Mouse (Mus musculus) c-Kit-negative CD71-positive TER-119-positive erythroid progenitor cells, embryonic 14.5 days (primary cell): ENCODE data around the gene Uchl3.

Source experiments
- DNase-seq: peaks from one replicate; pipeline ENCODE4 v3.0.0-alpha.2; 2013; ENCODE audit warnings: low read depth, low spot score

The Uchl3 gene

GRCm38 (mm10) chr14:101653581-101654525 is at the start of gene Uchl3:
Uchl3 (plus strand) TSS chr14:101653967.
- DNase-seq: peak; percentile 92

- no peak for DNase-seq
Observed at GRCm38 (mm10) chr14:101605843-101606242, 47.9 kb upstream of the Uchl3 start.

- no peak for DNase-seq
Observed at GRCm38 (mm10) chr14:101607631-101608518, 45.9 kb upstream of the Uchl3 start.

GRCm38 (mm10) chr14:101608519-101609368 is 45.0 kb upstream of the Uchl3 start, which contains the start of gene Tbc1d4:
Tbc1d4 (minus strand) TSS chr14:101609191.
- no peak for DNase-seq

GRCm38 (mm10) chr14:101610701-101611100 is 43.1 kb upstream of the Uchl3 start:
- DNase-seq: no peak

GRCm38 (mm10) chr14:101613206-101613605 is 40.6 kb upstream of the Uchl3 start:
- DNase-seq: no peak

GRCm38 (mm10) chr14:101616178-101616577 is 37.6 kb upstream of the Uchl3 start:
- no peak for DNase-seq

- no peak for DNase-seq
Observed at GRCm38 (mm10) chr14:101617680-101618079, 36.1 kb upstream of the Uchl3 start.

- no peak for DNase-seq
Observed at GRCm38 (mm10) chr14:101630548-101630947, 23.2 kb upstream of the Uchl3 start.

- DNase-seq: no peak
Observed at GRCm38 (mm10) chr14:101635765-101636164, 18.0 kb upstream of the Uchl3 start.

- no peak for DNase-seq
Observed at GRCm38 (mm10) chr14:101637381-101637780, 16.4 kb upstream of the Uchl3 start.

- DNase-seq: peak; percentile 78
Observed at GRCm38 (mm10) chr14:101640153-101640843, 13.5 kb upstream of the Uchl3 start, which contains the start of gene Commd6. Commd6 (minus strand) TSS chr14:101640686.

GRCm38 (mm10) chr14:101644948-101645347 is 8.8 kb upstream of the Uchl3 start:
- no peak for DNase-seq

GRCm38 (mm10) chr14:101650551-101650950 is 3.2 kb upstream of the Uchl3 start:
- DNase-seq: no peak

- DNase-seq: no peak
Observed at GRCm38 (mm10) chr14:101652571-101652970, 1.2 kb upstream of the Uchl3 start.

- DNase-seq: no peak
Observed at GRCm38 (mm10) chr14:101654526-101654909, 751 bp downstream of the Uchl3 start.

- DNase-seq: no peak
Observed at GRCm38 (mm10) chr14:101656307-101656706, 2.5 kb downstream of the Uchl3 start.

GRCm38 (mm10) chr14:101661654-101662412 is 8.1 kb downstream of the Uchl3 start:
- DNase-seq: no peak

- DNase-seq: no peak
Observed at GRCm38 (mm10) chr14:101664274-101664673, 10.5 kb downstream of the Uchl3 start.

- no peak for DNase-seq
Observed at GRCm38 (mm10) chr14:101666056-101666455, 12.3 kb downstream of the Uchl3 start.
